Mouse (Mus musculus) myocyte (in vitro differentiated cells): ENCODE measurements around the gene Nmb.

ENCODE experiments used
- CEBPB ChIP-seq: IDR thresholded peaks from 2 replicates; pipeline ENCODE4 v1.6.1; 2011; ENCODE audit warnings: mild to moderate bottlenecking, moderate library complexity; ENCODE audit not compliant: poor library complexity, insufficient read depth, severe bottlenecking
- E2F4 ChIP-seq: IDR thresholded peaks from one replicate; pipeline ENCODE4 v1.6.1; 2011; ENCODE audit warnings: mild to moderate bottlenecking, control low read depth, moderate library complexity; ENCODE audit not compliant: insufficient read depth
- MAX ChIP-seq: IDR thresholded peaks from one replicate; pipeline ENCODE4 v1.6.1; 2011; ENCODE audit warnings: low read depth, mild to moderate bottlenecking, control low read depth
- MYOD1 ChIP-seq, 3 experiments: IDR thresholded peaks; one replicate each; pipeline ENCODE4 v1.6.1; 2011; ENCODE audit warnings: control low read depth in 2 of 3, low read depth in 2 of 3, mild to moderate bottlenecking in 2 of 3, moderate library complexity in 1 of 3; ENCODE audit not compliant: insufficient read length in 2 of 3, control insufficient read depth in 1 of 3
- POLR2A ChIP-seq: IDR thresholded peaks from one replicate; pipeline ENCODE4 v1.6.1; 2011; ENCODE audit warnings: low read depth, mild to moderate bottlenecking, control low read depth, moderate library complexity; ENCODE audit not compliant: insufficient read length
- POLR2AphosphoS2 ChIP-seq: IDR thresholded peaks from one replicate; pipeline ENCODE4 v1.6.1; 2011; ENCODE audit warnings: low read depth, control low read depth; ENCODE audit not compliant: insufficient read length
- REST ChIP-seq: IDR thresholded peaks from one replicate; pipeline ENCODE4 v1.6.1; 2011; ENCODE audit warnings: mild to moderate bottlenecking, control low read depth, moderate library complexity; ENCODE audit not compliant: insufficient read depth, insufficient read length
- SRF ChIP-seq: IDR thresholded peaks from one replicate; pipeline ENCODE4 v1.6.1; 2011; ENCODE audit warnings: low read depth; ENCODE audit not compliant: control insufficient read depth, insufficient read length
- TCF12 ChIP-seq: IDR thresholded peaks from one replicate; pipeline ENCODE4 v1.6.1; 2011; ENCODE audit warnings: mild to moderate bottlenecking, control low read depth; ENCODE audit not compliant: poor library complexity, insufficient read depth, severe bottlenecking
- USF1 ChIP-seq: IDR thresholded peaks from one replicate; pipeline ENCODE4 v1.6.1; 2011; ENCODE audit warnings: low read depth, mild to moderate bottlenecking, control low read depth, moderate library complexity

DNA sequence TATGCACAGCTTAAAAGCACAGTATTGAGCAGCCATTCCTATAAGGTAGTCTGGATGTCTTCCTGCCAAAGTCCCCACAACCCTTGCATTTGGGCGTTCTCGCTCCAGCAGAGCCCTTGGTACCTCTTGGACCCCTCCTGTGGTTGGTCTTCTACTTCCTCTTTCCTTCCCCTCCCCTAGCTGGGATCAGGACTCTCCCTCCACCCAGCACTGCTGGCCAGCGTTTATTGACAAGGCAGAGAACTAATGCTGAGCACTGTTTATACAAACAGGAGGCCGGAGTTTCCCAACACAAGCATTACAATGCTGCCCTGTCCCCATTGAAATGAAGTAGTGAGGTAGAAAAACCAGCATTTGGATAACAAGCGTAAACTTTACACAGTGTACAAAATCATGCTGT is 31.8 kb downstream of the Nmb start:
- TF ChIP-seq POLR2AphosphoS2 (no peak), E2F4 (no peak), POLR2A (no peak), CEBPB (no peak), MAX (no peak), MYOD1 (IDR thresholded peaks at IDR 0.05; ENCODE audit: control insufficient read depth in 1 of 3, insufficient read length in 2 of 3, low read depth in 2 of 3) (no peak), USF1 (no peak), SRF (no peak), TCF12 (no peak), REST (no peak)
